Comparison of ENCODE assay signal across 16 mouse cellular contexts in the genomic region with DNA sequence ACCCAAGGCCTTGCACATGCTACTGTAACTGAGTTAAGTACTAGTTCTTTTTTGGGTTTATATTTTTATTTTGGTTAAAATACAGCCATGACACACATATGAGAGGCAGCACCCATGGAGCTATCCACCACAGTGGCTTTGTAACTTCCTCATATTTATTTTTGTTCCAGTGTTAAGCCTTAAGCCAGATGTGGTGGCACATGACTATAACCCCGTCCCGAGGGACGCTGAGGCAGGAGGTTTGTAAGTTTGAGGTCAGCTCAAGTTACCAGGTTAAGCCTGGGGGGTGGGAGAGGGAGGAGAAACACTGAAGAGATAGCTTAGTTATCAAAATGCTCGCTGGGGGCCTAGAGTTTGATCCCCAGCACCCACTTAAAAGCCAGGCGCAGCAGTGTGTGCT. TPM values are rescaled to one million over a fixed set of nuclear protein-coding genes. Genes with fewer than 3 reads are reported as not detected.
DNase-seq lines count a peak whose midpoint lies in the region; ATAC-seq and TF ChIP-seq lines count a peak whose summit lies in the region.
"Had no signal": no experiment of that assay in that cellular context is flagged by ENCODE, and none has a peak within 500 bp of the region (broad histone marks: within the 10 kb centered on the region; RNA-seq: fewer than 3 reads in every experiment).

No protein-coding gene starts in this region.

- no peak overlapping the region for H3K27ac ChIP-seq in forebrain, embryonic 11.5 days (ENCODE audit: low read depth, low read length)
- H3K27ac ChIP-seq in forebrain, embryonic 16.5 days (ENCODE audit: low read length): no peak overlapping the region
- peak overlapping the region; percentile 77 for H3K27ac ChIP-seq in bone marrow, adult 2 months (ENCODE audit: control insufficient read depth, insufficient read depth, low read depth, low read length, poor library complexity)
- H3K27ac ChIP-seq: intestine, embryonic 15.5 days; liver, embryonic 13.5 days; midbrain, embryonic 15.5 days had no signal

- no peak overlapping the region for H3K4me2 ChIP-seq in forebrain, embryonic 11.5 days (ENCODE audit: low read depth, low read length, severe bottlenecking)
- H3K4me2 ChIP-seq in forebrain, embryonic 16.5 days (ENCODE audit: low read length): no peak overlapping the region
- H3K4me2 ChIP-seq: heart, embryonic 12.5 days; intestine, embryonic 15.5 days; liver, embryonic 13.5 days; midbrain, embryonic 15.5 days had no signal

- H3K36me3 ChIP-seq in forebrain, embryonic 11.5 days (ENCODE audit: control insufficient read depth, insufficient read depth, low read length): no peaks in the 10 kb centered on the region
- H3K36me3 ChIP-seq in forebrain, embryonic 16.5 days (ENCODE audit: control insufficient read depth, insufficient read depth): no peaks in the 10 kb centered on the region
- H3K36me3 ChIP-seq: heart, embryonic 12.5 days; intestine, embryonic 15.5 days; liver, embryonic 13.5 days; midbrain, embryonic 15.5 days had no signal

- peak; percentile 41 for DNase-seq in forebrain, embryonic 11.5 days (ENCODE audit: low spot score)
- DNase-seq in 3T3-L1 (ENCODE audit: low read depth, low spot score): peak; percentile 64
- DNase-seq in right cerebral cortex, postnatal 4 days: no peak
- no peak for DNase-seq in cerebellum, adult 11-12 months
- no peak for DNase-seq in kidney, postnatal 10 days
- DNase-seq: adrenal gland, postnatal 14 days; cerebellum, postnatal 25 days; gastrocnemius, postnatal 36 days; layer of hippocampus, adult 9-11 months; liver, embryonic 13.5 days had no signal

- no peak for TF ChIP-seq POLR2A in bone marrow, adult 2 months (IDR thresholded peaks at IDR 0.05; ENCODE audit: borderline replicate concordance, control insufficient read depth, low read depth, low read length)

- no peak for ATAC-seq in forebrain, embryonic 11.5 days (replicated peaks; ENCODE audit: low FRiP score)
- ATAC-seq in forebrain, embryonic 16.5 days: no peak
- peak; percentile 56 for ATAC-seq in monocyte, adult 5-6 weeks (replicated peaks; ENCODE audit: insufficient number of reproducible peaks, low FRiP score, low TSS enrichment, poor library complexity, severe bottlenecking)
- ATAC-seq: intestine, embryonic 15.5 days; midbrain, embryonic 15.5 days had no signal

- WGBS in forebrain, embryonic 11.5 days: 66% methylated on average over 5 of the region's 5 CpGs
- 73% methylated on average over 5 of the region's 5 CpGs for WGBS in forebrain, embryonic 16.5 days
- WGBS in bone marrow, adult 2 months: 31% methylated on average over 5 of the region's 5 CpGs

- H3K4me1 ChIP-seq in forebrain, embryonic 11.5 days (replicated peaks; ENCODE audit: control insufficient read depth, insufficient read depth, low read length): peaks cover 2% of the 10 kb centered on the region; the same call in 1 of the 2 replicates
- no peaks in the 10 kb centered on the region for H3K4me1 ChIP-seq in forebrain, embryonic 16.5 days (replicated peaks; ENCODE audit: control insufficient read depth, insufficient read depth, low read length)
- H3K4me1 ChIP-seq in bone marrow, adult 2 months (ENCODE audit: control insufficient read depth, insufficient read depth, low read length): peaks cover 10% of the 10 kb centered on the region; the same call in 1 of the 2 replicates
- H3K4me1 ChIP-seq: midbrain, embryonic 15.5 days had no signal

- TF ChIP-seq CTCF in bone marrow, adult 2 months (IDR thresholded peaks at IDR 0.05; ENCODE audit: control insufficient read depth, insufficient read depth, low read length): no peak

- no peaks in the 10 kb centered on the region for H3K9me3 ChIP-seq in forebrain, embryonic 11.5 days (ENCODE audit: control insufficient read depth, low read length)
- H3K9me3 ChIP-seq in forebrain, embryonic 16.5 days (ENCODE audit: control insufficient read depth, low read length): no peaks in the 10 kb centered on the region
- H3K9me3 ChIP-seq: heart, embryonic 12.5 days; intestine, embryonic 15.5 days; liver, embryonic 13.5 days; midbrain, embryonic 15.5 days had no signal

- no peak overlapping the region for H3K4me3 ChIP-seq in forebrain, embryonic 11.5 days (ENCODE audit: low read depth, low read length)
- no peak overlapping the region for H3K4me3 ChIP-seq in forebrain, embryonic 16.5 days (replicated peaks; ENCODE audit: low read length)
- no peak overlapping the region for H3K4me3 ChIP-seq in bone marrow, adult 2 months (replicated peaks; ENCODE audit: control insufficient read depth, low read depth, low read length)
- H3K4me3 ChIP-seq: heart, embryonic 12.5 days; intestine, embryonic 15.5 days; liver, embryonic 13.5 days; midbrain, embryonic 15.5 days had no signal

- H3K9ac ChIP-seq in forebrain, embryonic 11.5 days (ENCODE audit: low read length): no peak overlapping the region
- no peak overlapping the region for H3K9ac ChIP-seq in forebrain, embryonic 16.5 days (replicated peaks; ENCODE audit: low read depth, low read length)
- H3K9ac ChIP-seq: heart, embryonic 12.5 days; intestine, embryonic 15.5 days; midbrain, embryonic 15.5 days had no signal

- H3K27me3 ChIP-seq in forebrain, embryonic 11.5 days (ENCODE audit: control insufficient read depth, insufficient read depth, low read length): no peaks in the 10 kb centered on the region
- H3K27me3 ChIP-seq in forebrain, embryonic 16.5 days (replicated peaks; ENCODE audit: control insufficient read depth, insufficient read depth, low read length): no peaks in the 10 kb centered on the region
- H3K27me3 ChIP-seq: heart, embryonic 12.5 days; intestine, embryonic 15.5 days; liver, embryonic 13.5 days; midbrain, embryonic 15.5 days had no signal

RNA-seq across cellular contexts. Expression of gene Incenp, which starts 37.2 kb away (rescaled TPM):
- 128 and 133 TPM in 2 replicates for polyA plus RNA-seq in forebrain, embryonic 11.5 days (2014; fragmentation: Nextera tagmentation; extraction: Ambion mirVana)
- polyA plus RNA-seq in forebrain, embryonic 16.5 days (2015; fragmentation: Nextera tagmentation; extraction: Ambion mirVana): 43.0 and 48.6 TPM in 2 replicates
- polyA plus RNA-seq in bone marrow, adult 2 months (2011; ENCODE audit: insufficient read depth, insufficient read length, low replicate concordance, missing spikeins): 277 and 301 TPM in 2 replicates
- total RNA-seq in monocyte, adult 5-6 weeks (2017): 23.7 to 34.3 TPM (median 24.1 TPM) in 3 replicates

RNA-seq across cellular contexts. Expression of gene Fth1, which starts 43.8 kb away (rescaled TPM):
- 1,254 and 1,333 TPM in 2 replicates for polyA plus RNA-seq in forebrain, embryonic 11.5 days (2014; fragmentation: Nextera tagmentation; extraction: Ambion mirVana)
- polyA plus RNA-seq in forebrain, embryonic 16.5 days (2015; fragmentation: Nextera tagmentation; extraction: Ambion mirVana): 1,497 and 1,681 TPM in 2 replicates
- 1,509 and 1,706 TPM in 2 replicates for polyA plus RNA-seq in bone marrow, adult 2 months (2011; ENCODE audit: insufficient read depth, insufficient read length, low replicate concordance, missing spikeins)
- 676 to 886 TPM (median 682 TPM) in 3 replicates for total RNA-seq in monocyte, adult 5-6 weeks (2017)

Comparison
In these comparisons a context has a peak if more than half of its experiments do, and no peak if none do; other contexts are left out.
1. DNase-seq: peak in forebrain, embryonic 11.5 days (single experiment) and 3T3-L1 (single experiment); none in right cerebral cortex, postnatal 4 days (single experiment), cerebellum, adult 11-12 months (single experiment) and kidney, postnatal 10 days (single experiment).